Mouse (Mus musculus) frontal cortex, adult 2 months (tissue): ENCODE data around the gene Bnip3. TPM values are rescaled to one million over a fixed set of nuclear protein-coding genes. Genes with fewer than 3 reads are reported as not detected.

Source experiments
- DNase-seq, 2 experiments: peaks; one replicate each; pipeline ENCODE4 v3.0.0; 2022; ENCODE audit warnings: low spot score in 1 of 2; ENCODE audit errors: extremely low spot score in 1 of 2
- polyA plus RNA-seq: library from polyadenylated mRNA; depleted of rRNA; stranded (reverse); fragments of >200 nt; gene quantifications from 2 replicates; pipeline ENCODE4 v1.2.3, GENCODE M21; 2012

Gene Bnip3
- polyA plus RNA-seq, 1 experiment: 81.0 TPM

- peak in 1 of 2 experiments; percentile 53 for DNase-seq
Observed at GRCm38 (mm10) chr7:138907043-138907442, 2.3 kb downstream of the Bnip3 start.

GRCm38 (mm10) chr7:138906441-138906840, 2.9 kb downstream of the Bnip3 start:
- DNase-seq: no peak

- DNase-seq: no peak
Observed at GRCm38 (mm10) chr7:138903886-138904435, 5.4 kb downstream of the Bnip3 start.

- no peak for DNase-seq
Observed at GRCm38 (mm10) chr7:138898743-138899142, 10.6 kb downstream of the Bnip3 start.

GRCm38 (mm10) chr7:138898122-138898521, 11.2 kb downstream of the Bnip3 start:
- DNase-seq: no peak

GRCm38 (mm10) chr7:138885365-138886289, 23.7 kb downstream of the Bnip3 start:
- no peak for DNase-seq

- no peak for DNase-seq
Observed at GRCm38 (mm10) chr7:138883724-138884123, 25.6 kb downstream of the Bnip3 start.

- no peak for DNase-seq
Observed at GRCm38 (mm10) chr7:138875031-138875430, 34.3 kb downstream of the Bnip3 start.

GRCm38 (mm10) chr7:138872956-138873355, 36.4 kb downstream of the Bnip3 start:
- no peak for DNase-seq

GRCm38 (mm10) chr7:138868316-138868715, 41.0 kb downstream of the Bnip3 start:
- DNase-seq: no peak

- no peak for DNase-seq
Observed at GRCm38 (mm10) chr7:138867286-138867685, 42.0 kb downstream of the Bnip3 start.

- DNase-seq: no peak
Observed at GRCm38 (mm10) chr7:138864776-138865175, 44.5 kb downstream of the Bnip3 start.

GRCm38 (mm10) chr7:138863950-138864572, 45.3 kb downstream of the Bnip3 start:
- no peak for DNase-seq

GRCm38 (mm10) chr7:138856670-138857069, 52.6 kb downstream of the Bnip3 start:
- no peak for DNase-seq

GRCm38 (mm10) chr7:138854201-138854600, 55.1 kb downstream of the Bnip3 start:
- DNase-seq: no peak

- DNase-seq: no peak
Observed at GRCm38 (mm10) chr7:138853417-138854031, 55.8 kb downstream of the Bnip3 start.

- DNase-seq: no peak
Observed at GRCm38 (mm10) chr7:138850083-138850482, 59.2 kb downstream of the Bnip3 start.

GRCm38 (mm10) chr7:138848028-138848920, 61.0 kb downstream of the Bnip3 start:
- no peak for DNase-seq

GRCm38 (mm10) chr7:138847316-138848027, 61.8 kb downstream of the Bnip3 start:
- DNase-seq: no peak
